Mouse (Mus musculus) WW6 (cell line): ENCODE data around the gene Rpl7a.
"Not testable (repeated sequence)": the region's sequence is repeated elsewhere in the genome, so short reads cannot be mapped to it uniquely, and the experiment has no call there.

Experiments
- DNase-seq: peaks from one replicate; pipeline ENCODE4 v3.0.0-alpha.2; 2013; ENCODE audit warnings: low read depth, low spot score

Rpl7a gene

DNA sequence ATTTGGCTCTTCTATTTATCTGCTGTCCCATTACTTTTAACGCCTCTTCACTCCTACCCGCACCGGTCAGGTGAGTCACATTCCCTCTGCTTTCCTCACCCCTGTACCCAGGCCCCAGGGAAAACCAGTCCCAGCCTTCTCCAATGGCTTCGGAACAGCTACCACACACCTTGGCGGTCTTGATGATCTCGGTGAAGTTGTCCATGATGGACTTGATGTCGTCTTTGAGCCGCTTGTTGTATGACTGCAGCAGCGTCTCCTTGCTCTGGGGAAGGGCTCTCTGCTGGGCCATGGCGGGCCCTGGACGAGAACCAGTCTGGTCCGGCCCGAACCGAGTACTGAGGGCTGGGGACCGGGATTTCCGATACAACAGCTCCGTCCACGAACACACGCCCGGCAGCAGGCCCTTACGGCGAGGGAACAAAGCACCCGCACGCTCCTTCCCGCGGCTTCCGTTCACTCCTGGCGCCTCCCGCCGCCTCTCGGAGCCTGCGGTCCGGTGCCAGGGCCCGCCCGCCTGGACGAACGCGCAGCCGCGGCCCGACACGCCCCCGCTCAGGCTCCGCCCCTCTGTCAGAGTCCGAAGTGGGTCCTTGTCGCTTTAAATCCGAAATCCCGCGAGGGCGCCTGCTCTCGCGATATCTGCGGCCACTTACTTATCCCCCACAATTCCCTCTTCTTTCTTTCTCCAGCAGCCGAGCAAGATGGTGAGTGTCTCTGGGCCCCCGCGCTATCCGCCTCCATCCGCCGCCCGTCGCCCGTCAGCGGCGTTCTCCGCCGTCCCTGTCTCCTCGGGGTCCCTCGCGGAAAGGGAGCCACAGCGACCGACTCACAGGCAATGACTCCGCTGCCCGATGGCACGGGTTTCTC is at the start of gene Rpl7a, which contains the start of gene Med22:
TSS of gene Rpl7a (plus strand) at position 641 of the 870 bp plus-strand sequence.
TSS of gene Med22 (minus strand) at position 554 of the 870 bp plus-strand sequence.
- peak; percentile 91 for DNase-seq

DNA sequence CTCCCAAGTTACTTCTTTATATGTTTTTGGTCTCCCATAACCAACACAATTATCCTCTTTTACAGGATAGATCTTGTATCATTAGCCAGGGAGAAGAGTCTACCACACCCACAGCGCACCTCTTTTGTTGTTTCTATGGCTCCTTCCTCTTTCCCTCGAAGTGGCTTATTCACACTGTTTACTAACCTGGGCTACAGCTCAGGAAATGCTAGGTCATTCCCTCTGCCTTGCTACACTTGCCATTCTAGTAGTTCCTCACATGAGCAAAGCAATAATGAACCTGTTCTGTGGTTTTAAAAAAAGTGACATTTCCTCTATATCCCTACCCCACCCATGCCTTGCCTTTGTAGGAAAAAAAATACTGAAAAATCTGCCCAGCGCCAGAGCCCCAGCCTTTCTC is 47.7 kb upstream of the Rpl7a start:
- no peak for DNase-seq

DNA sequence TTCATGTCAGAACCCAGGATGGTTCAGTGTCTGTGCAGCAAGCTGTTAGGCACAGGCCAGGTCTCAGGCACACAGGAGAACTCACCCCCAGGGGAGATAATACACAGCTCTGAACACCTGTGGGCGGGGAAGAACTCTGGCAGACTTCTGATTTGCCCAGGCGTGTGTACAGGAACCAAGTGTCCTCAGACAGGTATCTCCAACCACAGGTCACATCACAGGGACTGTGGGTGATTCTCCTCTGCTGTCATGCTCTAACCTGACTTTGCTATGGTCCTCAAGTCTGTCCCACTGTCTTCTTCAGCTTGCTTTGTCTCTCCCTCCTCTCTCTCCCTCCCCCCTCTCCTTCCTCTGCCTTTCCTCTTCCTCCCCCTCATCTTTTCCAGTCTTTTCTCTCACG is 45.7 kb upstream of the Rpl7a start, which contains the start of gene Abo:
TSS of gene Abo (minus strand) at position 101 of the 400 bp plus-strand sequence.
- DNase-seq: no peak

DNA sequence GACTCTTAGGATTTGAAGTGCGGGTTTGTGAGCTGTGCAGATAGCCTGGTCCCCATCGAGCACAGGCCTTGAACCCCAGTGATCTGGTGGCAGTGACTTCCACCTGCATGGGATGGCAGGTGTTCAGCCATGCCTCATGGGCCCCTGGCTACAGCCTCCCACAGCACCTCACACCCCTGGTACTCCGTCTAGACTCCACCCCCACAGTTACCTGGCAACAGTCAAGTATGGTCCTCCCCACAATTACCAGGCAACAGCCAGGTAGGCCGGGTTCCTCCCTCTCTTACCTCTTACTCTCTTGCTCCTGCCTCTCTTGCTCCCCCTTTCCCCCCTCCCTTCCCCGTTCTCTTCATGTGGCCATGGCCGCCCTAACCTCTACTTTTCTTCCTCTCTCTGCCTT is 39.9 kb upstream of the Rpl7a start:
- no peak for DNase-seq

- no peak for DNase-seq
Observed at GRCm38 (mm10) chr2:26878571-26878970, 32.0 kb upstream of the Rpl7a start.

DNA sequence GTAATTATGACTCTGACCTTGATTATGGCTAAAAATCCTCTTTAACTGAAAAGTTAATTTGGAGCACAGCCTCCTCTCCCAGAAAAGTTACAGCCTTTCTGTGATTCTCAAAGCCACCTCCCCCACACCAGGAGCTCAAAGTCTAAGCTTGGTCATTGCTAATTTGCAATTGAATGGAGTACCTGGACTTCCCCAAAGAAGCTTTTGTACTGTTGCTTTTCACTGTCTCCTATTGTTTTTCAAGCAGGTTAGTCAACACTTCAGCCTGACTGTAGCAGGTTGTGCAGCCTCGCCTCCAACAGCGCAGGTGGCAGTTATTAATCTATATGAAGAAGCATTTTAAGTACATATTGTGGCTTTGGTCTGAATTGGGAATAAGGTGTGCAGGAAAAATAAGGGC is 25.0 kb upstream of the Rpl7a start:
- DNase-seq: not testable (repeated sequence)

- not testable (repeated sequence) for DNase-seq
Observed at GRCm38 (mm10) chr2:26886170-26886569, 24.4 kb upstream of the Rpl7a start.

- DNase-seq: no peak
Observed at GRCm38 (mm10) chr2:26895898-26896297, 14.7 kb upstream of the Rpl7a start.

GRCm38 (mm10) chr2:26900731-26901130 is 9.8 kb upstream of the Rpl7a start:
- no peak for DNase-seq

DNA sequence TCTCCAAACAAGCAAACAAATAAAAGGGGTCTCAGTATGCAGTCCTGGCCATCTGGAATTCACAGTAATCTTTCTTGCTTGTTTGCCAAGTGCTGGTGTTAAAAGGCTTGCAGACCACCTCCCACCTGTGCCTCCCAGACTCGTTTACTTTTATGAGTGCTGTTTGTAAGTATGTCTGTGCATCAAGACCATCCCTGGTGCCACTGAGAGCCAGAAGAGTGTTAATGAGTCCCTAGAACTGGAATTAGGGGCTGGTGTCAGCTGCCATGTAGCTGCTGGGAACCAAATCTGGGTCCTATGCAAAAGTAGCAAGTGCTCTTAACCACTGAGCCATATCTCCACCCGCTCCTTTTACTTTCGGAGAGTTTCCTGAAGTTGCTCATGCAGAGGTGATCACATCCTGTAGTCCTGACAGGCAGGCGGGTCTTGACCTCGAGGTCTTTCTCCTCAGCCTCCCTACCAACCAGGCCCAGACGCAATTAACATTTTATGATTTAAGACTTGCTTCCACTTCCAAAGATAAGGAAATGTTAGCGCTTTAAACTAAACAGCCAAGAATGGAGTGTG is 8.6 kb upstream of the Rpl7a start:
- DNase-seq: no peak

DNA sequence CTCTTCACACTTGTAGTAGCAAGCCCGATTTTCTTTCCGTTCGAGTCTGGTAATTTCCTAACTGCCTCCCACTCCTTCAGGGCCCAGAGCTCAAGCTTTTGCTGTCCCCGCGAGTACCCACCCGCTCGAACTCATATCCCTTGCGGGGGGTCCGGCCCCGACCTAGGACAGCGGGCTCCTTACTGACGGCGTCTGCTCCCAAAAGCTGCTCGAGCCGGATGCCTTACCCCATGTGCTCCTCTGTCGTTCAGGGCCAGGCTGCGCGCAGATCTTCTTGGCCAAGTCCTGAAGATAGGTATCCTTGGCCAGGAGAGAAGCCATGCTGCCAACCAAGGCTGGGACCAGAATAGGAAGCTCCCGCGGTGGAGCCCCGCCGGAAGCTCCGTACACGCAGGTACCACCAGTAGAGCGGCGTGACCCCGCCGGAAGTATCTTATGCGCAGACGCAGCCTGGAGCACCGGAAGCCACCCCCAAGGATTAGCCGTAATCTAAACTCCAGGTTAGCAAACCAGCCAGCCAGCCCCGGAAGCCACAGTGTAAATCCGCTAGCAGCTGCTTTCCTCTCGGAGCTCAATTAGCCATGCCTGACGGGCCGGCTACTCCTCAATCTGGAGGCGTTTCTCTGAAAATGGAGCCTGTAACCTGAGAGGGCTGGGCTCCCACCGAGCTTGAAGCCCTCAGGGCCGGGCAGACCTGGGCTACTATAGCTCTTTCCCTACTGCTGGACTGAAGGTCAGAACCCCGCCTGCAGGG is 7.9 kb upstream of the Rpl7a start, which contains the start of gene Surf6:
TSS of gene Surf6 (minus strand) at position 413 of the 754 bp plus-strand sequence.
- peak; percentile 92 for DNase-seq

GRCm38 (mm10) chr2:26903311-26903710 is 7.3 kb upstream of the Rpl7a start:
- DNase-seq: no peak

DNA sequence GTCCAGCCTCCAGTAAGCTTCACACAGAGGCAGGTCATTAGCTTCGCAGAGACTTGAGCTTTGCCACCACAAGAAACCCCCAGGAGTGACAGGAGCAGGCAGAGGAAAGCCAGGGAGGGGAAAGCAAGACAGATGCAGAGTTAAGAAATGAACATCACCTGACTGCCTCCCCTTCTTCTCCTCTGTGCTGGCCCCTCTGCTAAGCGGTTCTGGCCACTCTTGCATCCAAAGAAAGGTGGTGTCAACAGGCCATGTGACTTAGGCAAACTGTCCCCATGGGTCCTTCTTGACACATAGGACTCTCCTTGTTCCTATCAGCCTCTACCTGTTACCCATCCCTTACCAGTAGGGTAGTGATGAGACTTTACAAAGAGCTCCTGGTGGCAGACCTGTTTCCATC is 4.6 kb upstream of the Rpl7a start:
- DNase-seq: no peak

GRCm38 (mm10) chr2:26906431-26906830 is 4.1 kb upstream of the Rpl7a start:
- DNase-seq: no peak

GRCm38 (mm10) chr2:26907109-26907508 is 3.5 kb upstream of the Rpl7a start:
- no peak for DNase-seq

GRCm38 (mm10) chr2:26908710-26909386 is 1.7 kb upstream of the Rpl7a start:
- DNase-seq: no peak

DNA sequence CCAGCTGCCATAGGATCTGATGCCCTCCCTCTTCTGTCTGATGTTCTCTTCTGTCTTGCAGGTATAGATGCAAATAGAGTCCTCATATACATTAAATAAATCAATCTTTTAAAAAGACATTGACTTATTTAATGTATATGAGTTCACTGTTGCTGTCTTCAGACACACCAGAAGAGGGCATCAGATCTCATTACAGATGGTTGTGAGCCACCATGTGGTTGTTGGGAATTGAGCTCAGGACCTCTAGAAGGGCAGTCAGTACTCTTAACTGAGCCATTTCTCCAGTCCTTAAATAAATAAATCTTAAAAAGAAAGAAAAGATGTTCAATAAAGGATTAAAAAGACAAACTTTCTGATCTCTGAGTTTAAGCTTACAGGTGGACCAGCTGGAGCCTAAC is 1.2 kb upstream of the Rpl7a start:
- no peak for DNase-seq

- no peak for DNase-seq
Observed at GRCm38 (mm10) chr2:26910994-26911765, 616 bp downstream of the Rpl7a start.

DNA sequence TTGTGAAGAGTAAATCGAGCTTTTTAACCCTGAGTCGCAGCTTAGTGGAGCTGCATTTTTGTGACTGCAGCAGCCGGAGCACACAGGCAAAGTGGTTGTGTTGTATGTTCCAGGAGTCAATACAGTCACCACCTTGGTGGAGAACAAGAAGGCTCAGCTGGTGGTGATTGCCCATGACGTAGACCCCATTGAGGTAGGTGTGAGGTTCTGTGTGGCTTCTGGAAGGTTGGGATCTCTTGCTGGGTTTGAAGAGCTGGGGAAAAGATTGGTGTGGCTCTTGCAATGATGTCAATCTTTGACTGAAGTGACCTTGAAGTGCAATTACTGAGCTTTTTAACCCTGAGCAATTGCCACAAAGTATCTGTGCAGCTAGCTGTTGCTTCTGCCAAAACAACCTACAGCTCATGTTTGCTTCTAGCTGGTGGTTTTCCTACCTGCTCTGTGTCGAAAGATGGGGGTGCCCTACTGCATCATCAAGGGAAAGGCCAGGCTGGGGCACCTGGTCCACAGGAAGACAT is 1.7 kb downstream of the Rpl7a start:
- no peak for DNase-seq

DNA sequence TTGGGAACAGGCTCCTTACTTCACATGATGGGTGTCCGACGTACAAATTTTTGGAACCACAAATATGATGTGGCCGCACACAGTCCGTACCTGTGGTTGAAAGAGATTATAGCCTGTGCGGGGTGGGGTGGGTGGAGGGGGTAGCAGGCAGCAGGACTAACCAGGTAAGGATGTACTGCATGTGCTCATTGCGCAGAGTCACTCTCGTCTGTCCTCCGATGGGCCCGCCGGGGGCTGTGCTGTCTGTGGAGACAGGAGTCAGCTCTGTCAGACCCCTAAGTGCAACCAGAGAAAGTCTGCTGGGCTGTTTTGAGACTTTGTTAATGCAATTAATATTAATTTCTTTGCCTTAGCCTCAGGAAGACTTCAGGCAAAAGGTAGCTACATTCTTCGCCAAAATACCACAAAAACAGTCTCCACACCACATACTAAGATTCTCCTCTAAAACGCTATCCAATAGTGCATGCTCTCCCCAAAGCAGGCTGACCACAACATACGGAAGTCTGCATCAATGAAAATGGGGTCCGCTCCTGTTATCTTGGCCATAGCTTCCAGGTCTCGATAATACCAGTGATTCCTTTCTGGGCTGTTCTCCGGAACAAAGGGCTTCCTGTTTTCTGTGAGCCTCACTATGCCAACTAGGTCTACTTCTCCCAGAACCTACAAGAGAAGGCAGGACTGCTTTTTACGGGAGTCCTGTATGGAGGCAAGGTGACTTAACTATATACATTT is 3.0 kb downstream of the Rpl7a start:
- DNase-seq: no peak
